Mouse (Mus musculus) testis, adult 2 months (tissue): ENCODE results near the gene Gm37419. TPM values are rescaled to one million over a fixed set of nuclear protein-coding genes. Genes with fewer than 3 reads are reported as not detected.

Source experiments
- H3K27ac ChIP-seq: fragments of 200-500 bp; 2 replicates; pipeline ENCODE4 v1.5.1; 2012; ENCODE audit warnings: low read depth, low read length; ENCODE audit not compliant: control insufficient read depth, insufficient read depth
- H3K27me3 ChIP-seq: fragments of 200-500 bp; 2 replicates; pipeline ENCODE4 v1.6.1; 2012; ENCODE audit warnings: mild to moderate bottlenecking, low read length, moderate library complexity; ENCODE audit not compliant: control insufficient read depth, insufficient read depth
- H3K36me3 ChIP-seq: fragments of 200-500 bp; 2 replicates; pipeline ENCODE4 v1.6.1; 2012; ENCODE audit warnings: mild to moderate bottlenecking, low read length; ENCODE audit not compliant: control insufficient read depth, insufficient read depth
- H3K4me1 ChIP-seq: fragments of 200-500 bp; 2 replicates; pipeline ENCODE4 v1.6.1; 2012; ENCODE audit warnings: low read length; ENCODE audit not compliant: control insufficient read depth, insufficient read depth
- H3K4me3 ChIP-seq: fragments of 200-500 bp; 2 replicates; pipeline ENCODE4 v1.5.1; 2012; ENCODE audit warnings: low read depth, mild to moderate bottlenecking, low read length, moderate library complexity, mixed read lengths; ENCODE audit not compliant: control insufficient read depth
- CTCF ChIP-seq: fragments of 200-500 bp; IDR thresholded peaks from 2 replicates; pipeline ENCODE4 v1.5.1; 2012; ENCODE audit warnings: low read depth, mild to moderate bottlenecking, inconsistent platforms, low read length, moderate library complexity; ENCODE audit not compliant: control insufficient read depth, insufficient read depth, insufficient replicate concordance
- POLR2A ChIP-seq: fragments of 200-500 bp; IDR thresholded peaks from 2 replicates; pipeline ENCODE4 v1.6.1; 2012; ENCODE audit warnings: low read depth, mild to moderate bottlenecking, inconsistent platforms, low read length, moderate library complexity; ENCODE audit not compliant: control insufficient read depth
- polyA plus RNA-seq: library from polyadenylated mRNA; depleted of rRNA; stranded (reverse); fragments of >200 nt; gene quantifications from 2 replicates; pipeline ENCODE4 v1.2.3, GENCODE M21; 2012

The Gm37419 gene
- polyA plus RNA-seq, 1 experiment, result not detected

DNA sequence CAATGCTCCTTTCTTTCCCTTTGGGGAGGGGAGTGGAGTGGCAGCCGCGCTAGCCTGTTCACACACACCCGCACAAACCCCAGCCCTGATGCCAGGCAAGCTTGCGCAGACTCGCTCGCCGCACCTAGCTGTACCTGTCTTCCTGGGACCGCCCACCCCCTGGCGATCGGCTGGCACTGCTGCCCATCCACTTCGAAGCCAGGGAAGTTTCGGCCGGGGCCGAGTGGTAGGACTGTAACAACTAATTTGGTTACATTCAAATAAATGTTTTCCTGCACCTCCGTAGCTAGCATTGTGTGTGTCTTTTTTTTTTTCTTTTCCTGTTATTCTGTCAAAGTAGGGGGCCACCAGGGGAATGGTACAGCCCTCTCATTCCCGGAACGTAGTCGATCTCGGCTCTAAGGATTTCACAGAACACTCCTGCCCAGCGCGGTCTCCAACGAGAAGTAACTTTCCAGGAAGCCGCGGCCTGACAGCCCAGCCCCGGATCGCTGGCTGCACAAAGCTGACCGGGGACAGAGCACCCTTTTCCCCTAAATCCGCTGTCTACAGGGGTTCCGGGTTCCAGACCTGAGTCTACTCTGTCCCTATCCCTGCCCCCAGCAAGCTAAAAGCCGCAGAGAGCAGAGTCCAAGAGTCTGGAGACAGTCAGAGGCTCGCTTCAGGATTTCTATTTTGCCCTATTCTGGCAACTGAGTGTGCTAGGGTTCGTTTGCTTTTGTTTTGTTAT lies 7.1 kb upstream of the Gm37419 start:
- peaks cover 20% of the 10 kb centered on the region for H3K4me1 ChIP-seq
- H3K4me3 ChIP-seq, result peak overlapping the region; percentile 14; the same call in 1 of the 2 replicates
- no peak overlapping the region for H3K27ac ChIP-seq
- no peaks in the 10 kb centered on the region; the same call in 1 of the 2 replicates for H3K27me3 ChIP-seq
- no peaks in the 10 kb centered on the region for H3K36me3 ChIP-seq
- TF ChIP-seq POLR2A (no peak), CTCF (no peak)

DNA sequence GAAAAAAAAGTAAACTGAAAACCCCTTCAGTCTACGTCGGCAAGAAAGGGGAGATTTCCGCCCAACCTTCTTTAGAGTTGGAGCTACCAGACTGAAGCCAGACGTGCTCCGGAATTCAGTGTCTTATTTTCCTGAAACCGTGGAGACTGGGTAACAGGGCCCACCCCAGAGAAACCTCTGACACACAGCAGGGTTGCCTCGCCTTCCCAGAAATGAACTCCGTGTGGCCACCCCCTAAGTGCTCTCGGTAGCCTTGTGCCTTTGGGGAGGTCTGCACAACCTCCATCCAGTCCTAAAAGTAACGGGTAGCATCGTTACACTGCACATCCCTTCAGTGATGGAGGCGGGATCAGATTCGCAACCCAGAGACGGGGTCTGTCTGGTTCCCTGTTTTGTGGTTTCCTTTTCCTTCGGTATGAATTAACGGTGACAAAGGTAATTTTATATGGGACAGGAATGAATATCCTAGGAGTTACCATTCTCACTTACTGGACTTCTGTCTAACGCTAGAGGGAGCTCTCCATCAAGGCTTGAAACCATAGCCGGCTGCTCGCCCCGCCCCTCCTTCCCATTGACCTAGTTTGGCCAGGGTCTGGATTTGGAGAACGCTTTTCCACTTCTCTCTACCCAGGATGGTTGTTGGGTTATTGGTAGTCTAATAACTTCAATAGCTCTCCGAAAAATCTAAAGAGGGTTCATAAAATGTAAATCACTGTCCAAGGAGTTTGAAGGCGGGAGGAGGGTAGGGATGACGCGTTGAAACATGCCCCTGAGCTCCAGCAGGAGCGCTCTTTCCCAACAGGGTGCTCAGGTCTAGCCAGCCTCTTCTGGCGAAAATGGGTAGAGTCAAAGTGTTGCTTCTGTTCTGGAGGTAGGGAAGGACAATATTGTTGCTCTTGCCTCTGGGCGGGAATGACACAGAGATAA lies 6.1 kb upstream of the Gm37419 start:
- Histone ChIP-seq H3K27me3 (peaks cover 3% of the 10 kb centered on the region), H3K27ac (peak overlapping the region; percentile 23), H3K36me3 (no peaks in the 10 kb centered on the region), H3K4me3 (peak overlapping the region; percentile 64), H3K4me1 (peaks cover 24% of the 10 kb centered on the region)
- no peak for TF ChIP-seq POLR2A
- TF ChIP-seq CTCF, result peak; percentile 56; the same call in 1 of the 2 replicates

DNA sequence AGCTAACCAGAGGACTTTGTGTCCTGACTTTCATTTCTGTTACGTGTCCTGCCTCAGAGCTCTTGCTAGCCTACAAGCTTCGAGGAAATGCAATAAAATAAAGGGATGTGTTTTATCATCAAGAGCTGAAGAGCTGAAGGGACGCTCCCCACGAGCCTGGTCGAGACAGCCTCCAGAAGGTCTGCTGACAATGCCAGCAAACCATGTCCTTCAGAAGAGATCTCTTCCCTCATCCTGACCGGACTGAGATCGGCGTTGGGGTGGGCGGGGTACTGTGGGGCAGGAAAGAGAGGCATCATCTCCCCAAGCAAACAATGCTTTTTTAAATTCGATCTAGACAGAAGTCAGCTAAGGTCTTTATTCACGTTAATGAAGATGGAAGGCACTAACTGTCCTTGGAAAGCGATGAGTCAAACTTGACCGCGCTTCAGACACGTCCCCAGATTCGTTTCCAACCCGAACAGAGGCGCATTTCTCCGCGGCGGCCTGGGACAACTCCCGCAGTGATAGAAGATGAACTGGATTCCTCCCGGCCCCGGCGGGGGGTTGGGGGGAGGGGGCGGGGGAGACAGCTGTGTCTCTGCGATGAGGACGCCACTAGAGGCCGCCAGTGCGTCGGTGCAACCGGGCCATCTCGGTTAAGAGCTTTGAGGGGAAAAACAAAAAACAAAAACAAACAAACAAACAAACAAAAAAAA lies 5.2 kb upstream of the Gm37419 start:
- Histone ChIP-seq H3K27ac (peak overlapping the region; percentile 23), H3K4me3 (peak overlapping the region; percentile 64), H3K27me3 (peaks cover 8% of the 10 kb centered on the region), H3K4me1 (peaks cover 24% of the 10 kb centered on the region), H3K36me3 (no peaks in the 10 kb centered on the region)
- no peak for TF ChIP-seq POLR2A
- peak; percentile 26; the same call in 1 of the 2 replicates for TF ChIP-seq CTCF

DNA sequence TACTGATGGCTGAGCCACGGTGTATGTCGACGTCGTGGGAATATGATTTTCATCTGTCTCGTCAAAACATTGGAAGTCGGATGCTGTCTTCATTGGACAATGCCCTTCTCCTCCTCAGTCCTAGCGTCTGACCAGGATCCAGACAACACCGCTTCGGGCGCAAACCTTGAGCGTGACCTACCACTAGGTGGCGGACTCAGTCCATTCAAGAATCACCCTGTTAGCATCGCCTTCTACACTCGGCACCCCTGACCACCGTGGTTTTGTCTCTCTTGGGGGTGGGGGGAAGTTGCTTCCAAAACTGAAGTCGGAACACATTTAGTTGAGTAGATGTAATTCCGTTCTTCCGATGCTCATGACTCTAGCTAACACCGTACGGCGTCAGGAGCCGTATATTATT lies 4.1 kb upstream of the Gm37419 start:
- no peak overlapping the region for H3K27ac ChIP-seq
- peak; percentile 89; the same call in 1 of the 2 replicates for TF ChIP-seq CTCF
- TF ChIP-seq POLR2A, result no peak
- H3K4me1 ChIP-seq, result peaks cover 24% of the 10 kb centered on the region
- H3K27me3 ChIP-seq, result peaks cover 8% of the 10 kb centered on the region
- H3K36me3 ChIP-seq, result no peaks in the 10 kb centered on the region
- H3K4me3 ChIP-seq, result peak overlapping the region; percentile 65; the same call in 1 of the 2 replicates

GRCm38 (mm10) chr16:23984760-23985466 lies 3.4 kb upstream of the Gm37419 start:
- peaks cover 8% of the 10 kb centered on the region for H3K27me3 ChIP-seq
- peak overlapping the region; percentile 65 for H3K4me3 ChIP-seq
- H3K27ac ChIP-seq, result peak overlapping the region; percentile 15
- TF ChIP-seq POLR2A (no peak), CTCF (no peak)
- no peaks in the 10 kb centered on the region for H3K36me3 ChIP-seq
- peaks cover 24% of the 10 kb centered on the region for H3K4me1 ChIP-seq

DNA sequence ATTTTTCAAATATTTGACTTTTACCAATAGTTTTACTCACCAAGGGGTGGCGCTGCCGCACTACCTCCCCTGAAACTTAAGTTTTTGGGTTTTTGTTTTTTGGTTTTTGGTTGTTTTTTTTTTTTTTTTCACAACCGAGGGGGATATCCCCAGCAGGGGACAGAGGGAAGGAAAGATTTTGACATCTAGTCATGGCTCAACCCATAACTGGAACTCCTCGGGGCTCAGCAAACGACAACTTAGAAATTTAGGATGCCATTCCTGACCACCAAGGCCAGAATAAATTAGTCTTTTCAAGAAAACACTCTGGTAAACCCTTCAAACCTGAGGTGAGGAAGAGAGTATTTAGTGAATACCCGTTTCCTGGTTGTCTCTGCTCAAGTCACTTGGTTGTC lies 2.8 kb upstream of the Gm37419 start:
- TF ChIP-seq POLR2A, result no peak
- TF ChIP-seq CTCF, result no peak
- Histone ChIP-seq H3K4me1 (peaks cover 24% of the 10 kb centered on the region), H3K4me3 (no peak overlapping the region), H3K27me3 (peaks cover 8% of the 10 kb centered on the region), H3K36me3 (no peaks in the 10 kb centered on the region), H3K27ac (no peak overlapping the region)
